Mouse (Mus musculus): ENCODE measurements at regions not wholly inside any gene's neighbourhood (a gene's known extent, or its start where the extent isn't known, plus 50 kb on each side); places are given as distances from the start of the nearest gene placed in this dataset.

DNA sequence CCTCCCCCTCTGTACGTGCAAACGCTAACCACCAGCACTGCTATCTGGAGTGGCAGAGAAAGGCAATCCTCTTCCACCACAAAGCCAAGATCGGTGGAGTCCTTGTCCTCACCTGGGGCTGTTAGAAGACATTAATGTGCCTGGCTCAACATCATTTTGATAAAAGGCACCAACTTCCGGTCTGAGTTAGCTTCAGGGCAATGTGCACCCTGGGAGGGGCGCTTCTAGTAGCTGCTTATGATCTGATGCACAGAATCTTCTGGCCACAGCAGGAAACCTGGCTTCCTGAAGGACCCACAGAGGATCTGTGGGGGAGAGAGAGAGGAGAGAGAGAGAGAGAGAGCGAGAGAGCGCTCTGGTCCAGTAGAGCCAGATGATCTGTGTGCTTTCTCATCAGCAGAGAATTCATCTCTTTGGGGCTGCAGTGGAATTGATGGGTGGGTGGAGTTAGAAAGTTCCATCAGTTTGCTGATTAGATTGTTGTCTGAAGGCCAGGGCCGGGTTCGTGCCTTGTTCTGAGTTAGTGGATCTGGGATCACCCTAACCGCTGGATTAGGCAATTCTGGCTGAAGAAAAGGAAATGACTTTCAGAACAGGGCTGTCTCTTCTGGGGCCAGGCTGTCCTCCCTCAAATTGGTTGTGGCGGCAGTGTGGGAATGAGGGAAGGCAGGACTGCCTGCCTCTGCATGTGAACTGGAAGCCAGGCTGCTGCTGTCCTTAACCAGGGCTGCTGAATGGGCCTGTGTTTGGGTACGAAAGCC, 101.3 kb upstream of the Pmepa1 start:
- Histone ChIP-seq H3K27ac (no peak overlapping the region), H3K4me2 (no peak overlapping the region), H3K9ac (no peak overlapping the region), H3K4me1 (no peaks in the 10 kb centered on the region), H3K9me3 (replicated peaks) (no peaks in the 10 kb centered on the region), H3K36me3 (ENCODE audit: poor library complexity, severe bottlenecking) (no peaks in the 10 kb centered on the region), H3K4me3 (no peak overlapping the region), H3K27me3 (no peaks in the 10 kb centered on the region)
- 74% methylated on average over 10 of the region's 12 CpGs for WGBS
- ATAC-seq, result no peak

DNA sequence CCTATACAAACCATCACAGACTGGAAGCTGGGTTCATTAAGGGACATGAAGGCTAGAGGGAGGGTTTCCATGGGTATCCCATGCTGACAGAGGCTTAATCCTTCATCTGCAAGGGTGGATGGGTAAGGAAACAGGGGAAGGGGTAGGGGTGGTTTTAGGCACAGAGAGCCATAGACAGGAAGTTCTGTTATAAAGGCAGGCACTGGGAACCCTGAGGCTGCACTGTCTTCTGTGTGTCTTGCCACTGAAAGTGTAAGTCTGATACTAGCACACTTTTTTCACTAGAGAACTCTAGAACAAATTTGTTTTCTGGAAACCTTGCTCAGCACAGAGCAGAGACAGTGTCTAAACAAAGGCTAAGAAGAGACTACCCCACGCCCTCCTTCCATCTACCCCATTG, 103.4 kb upstream of the Pmepa1 start:
- H3K9ac ChIP-seq, result no peak overlapping the region
- H3K27me3 ChIP-seq, result no peaks in the 10 kb centered on the region
- no peak overlapping the region for H3K4me2 ChIP-seq
- no peak for ATAC-seq
- H3K27ac ChIP-seq, result no peak overlapping the region
- no peaks in the 10 kb centered on the region for H3K9me3 ChIP-seq (replicated peaks)
- WGBS, result 100% methylated on average over 1 of the region's 1 CpGs
- H3K36me3 ChIP-seq (ENCODE audit: poor library complexity, severe bottlenecking), result no peaks in the 10 kb centered on the region
- H3K4me1 ChIP-seq, result no peaks in the 10 kb centered on the region
- no peak overlapping the region for H3K4me3 ChIP-seq

GRCm38 (mm10) chr2:173380341-173380761, 104.0 kb upstream of the Pmepa1 start:
- Histone ChIP-seq H3K36me3 (ENCODE audit: poor library complexity, severe bottlenecking) (no peaks in the 10 kb centered on the region), H3K4me2 (no peak overlapping the region), H3K4me1 (no peaks in the 10 kb centered on the region), H3K9me3 (replicated peaks) (no peaks in the 10 kb centered on the region), H3K27ac (no peak overlapping the region), H3K4me3 (no peak overlapping the region), H3K27me3 (no peaks in the 10 kb centered on the region), H3K9ac (no peak overlapping the region)
- WGBS, result 76% methylated on average over 3 of the region's 3 CpGs
- no peak for ATAC-seq

DNA sequence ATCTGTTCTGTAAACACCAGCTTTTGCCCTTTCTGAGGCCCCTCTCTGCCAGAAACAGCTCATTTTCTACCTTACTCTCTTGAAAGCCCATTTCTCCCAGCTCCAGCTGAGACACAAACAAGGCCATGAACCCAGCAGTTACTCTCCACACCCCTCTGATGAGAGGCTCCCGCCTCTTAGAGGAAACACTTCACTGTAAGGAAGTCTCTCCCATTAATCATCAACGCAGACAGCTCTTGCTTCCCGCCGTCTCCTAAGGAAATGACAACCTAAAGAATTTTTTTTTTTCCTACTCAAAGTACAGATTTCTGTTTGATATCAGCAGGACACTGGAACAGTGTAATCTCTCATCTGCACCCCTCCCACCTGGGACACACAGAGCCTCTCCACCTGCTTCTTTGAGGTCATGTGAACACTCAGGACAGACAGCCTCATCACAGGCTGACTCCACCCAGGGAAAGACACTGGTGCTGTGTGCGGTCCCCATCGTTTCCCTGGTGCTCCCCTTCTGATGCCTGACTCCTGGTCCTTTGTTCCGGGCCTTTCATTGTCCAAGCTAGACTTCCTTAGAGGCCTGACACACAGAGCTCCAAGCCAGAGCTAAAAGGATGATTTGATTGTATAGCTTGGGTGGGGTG, 106.0 kb upstream of the Pmepa1 start:
- no peak overlapping the region for H3K27ac ChIP-seq
- WGBS, result 63% methylated on average over 7 of the region's 7 CpGs

DNA sequence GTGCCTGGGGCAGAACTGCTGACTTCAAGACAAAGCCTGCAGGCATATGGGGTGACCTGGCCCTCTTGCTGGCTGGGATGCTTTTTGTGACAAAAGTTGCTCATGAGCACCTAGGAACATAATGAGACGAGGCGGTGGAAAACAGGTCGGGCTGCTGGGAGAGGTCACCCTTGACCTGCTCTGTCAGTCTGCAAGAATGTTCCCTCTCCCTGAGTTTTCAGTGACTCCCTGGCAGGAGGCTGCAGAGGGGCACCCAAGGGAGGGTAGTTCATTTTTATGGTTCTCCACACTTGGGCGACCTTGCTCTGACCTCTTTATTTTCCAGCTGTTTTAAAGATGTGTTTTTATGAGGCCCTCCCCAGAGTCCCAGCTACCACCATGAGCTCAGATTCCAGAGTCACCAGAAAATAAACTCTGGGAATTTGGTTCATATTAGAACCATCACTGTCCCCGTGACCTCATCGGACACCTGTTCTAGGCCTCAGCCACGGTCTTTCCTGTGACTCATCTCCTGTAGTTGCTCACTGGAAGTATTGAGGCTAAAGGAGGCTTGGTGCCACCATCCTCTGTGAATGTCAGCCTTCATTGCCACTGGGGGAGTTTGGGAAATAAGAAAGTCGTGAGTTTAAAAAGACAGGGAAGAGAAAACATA, 108.7 kb upstream of the Pmepa1 start:
- Histone ChIP-seq H3K4me1 (no peaks in the 10 kb centered on the region), H3K4me3 (no peak overlapping the region), H3K9me3 (replicated peaks) (no peaks in the 10 kb centered on the region), H3K9ac (no peak overlapping the region), H3K4me2 (no peak overlapping the region), H3K27me3 (no peaks in the 10 kb centered on the region), H3K36me3 (ENCODE audit: poor library complexity, severe bottlenecking) (no peaks in the 10 kb centered on the region), H3K27ac (no peak overlapping the region)
- ATAC-seq, result no peak
- 88% methylated on average over 8 of the region's 8 CpGs for WGBS

More for the DNA sequence above, 106.0 kb upstream of the Pmepa1 start:
- Histone ChIP-seq H3K27me3 (no peaks in the 10 kb centered on the region), H3K4me3 (no peak overlapping the region), H3K9me3 (replicated peaks) (no peaks in the 10 kb centered on the region), H3K4me1 (no peaks in the 10 kb centered on the region), H3K4me2 (no peak overlapping the region), H3K9ac (no peak overlapping the region), H3K36me3 (ENCODE audit: poor library complexity, severe bottlenecking) (no peaks in the 10 kb centered on the region)
- no peak for ATAC-seq

DNA sequence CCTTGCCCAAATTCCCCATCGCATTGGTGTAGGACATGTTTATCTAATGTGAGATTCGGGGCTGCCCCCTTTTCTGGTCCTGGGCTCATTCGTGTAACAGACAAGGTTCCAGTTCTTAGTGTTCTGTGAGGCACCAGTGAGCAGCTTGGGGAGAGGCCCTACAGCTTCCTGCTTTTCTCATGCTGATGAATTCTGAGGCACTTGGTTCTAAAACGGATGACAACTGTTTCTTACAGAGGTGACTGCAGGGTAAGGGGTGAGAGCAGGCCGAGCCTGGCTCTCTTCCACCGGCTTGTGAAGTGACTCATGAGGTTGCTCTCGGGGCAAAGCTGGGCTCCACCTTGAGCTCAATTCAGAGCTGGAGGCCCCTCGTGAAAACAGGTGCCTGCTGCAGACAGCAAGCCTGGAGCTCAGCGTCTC, 109.4 kb upstream of the Pmepa1 start:
- no peak overlapping the region for H3K4me3 ChIP-seq
- no peak overlapping the region for H3K9ac ChIP-seq
- no peaks in the 10 kb centered on the region for H3K4me1 ChIP-seq
- 72% methylated on average over 9 of the region's 9 CpGs for WGBS
- H3K4me2 ChIP-seq, result no peak overlapping the region
- no peak for ATAC-seq
- no peak overlapping the region for H3K27ac ChIP-seq
- no peaks in the 10 kb centered on the region for H3K36me3 ChIP-seq (ENCODE audit: poor library complexity, severe bottlenecking)
- no peaks in the 10 kb centered on the region for H3K27me3 ChIP-seq
- H3K9me3 ChIP-seq (replicated peaks), result no peaks in the 10 kb centered on the region

GRCm38 (mm10) chr2:173388140-173388539, 111.8 kb upstream of the Pmepa1 start:
- no peak overlapping the region for H3K9ac ChIP-seq
- no peak for ATAC-seq
- H3K9me3 ChIP-seq (replicated peaks), result no peaks in the 10 kb centered on the region
- H3K4me3 ChIP-seq, result no peak overlapping the region
- no peak overlapping the region for H3K4me2 ChIP-seq
- H3K27me3 ChIP-seq, result no peaks in the 10 kb centered on the region
- 75% methylated on average over 4 of the region's 4 CpGs for WGBS
- H3K36me3 ChIP-seq (ENCODE audit: poor library complexity, severe bottlenecking), result no peaks in the 10 kb centered on the region
- no peaks in the 10 kb centered on the region for H3K4me1 ChIP-seq
- H3K27ac ChIP-seq, result no peak overlapping the region

DNA sequence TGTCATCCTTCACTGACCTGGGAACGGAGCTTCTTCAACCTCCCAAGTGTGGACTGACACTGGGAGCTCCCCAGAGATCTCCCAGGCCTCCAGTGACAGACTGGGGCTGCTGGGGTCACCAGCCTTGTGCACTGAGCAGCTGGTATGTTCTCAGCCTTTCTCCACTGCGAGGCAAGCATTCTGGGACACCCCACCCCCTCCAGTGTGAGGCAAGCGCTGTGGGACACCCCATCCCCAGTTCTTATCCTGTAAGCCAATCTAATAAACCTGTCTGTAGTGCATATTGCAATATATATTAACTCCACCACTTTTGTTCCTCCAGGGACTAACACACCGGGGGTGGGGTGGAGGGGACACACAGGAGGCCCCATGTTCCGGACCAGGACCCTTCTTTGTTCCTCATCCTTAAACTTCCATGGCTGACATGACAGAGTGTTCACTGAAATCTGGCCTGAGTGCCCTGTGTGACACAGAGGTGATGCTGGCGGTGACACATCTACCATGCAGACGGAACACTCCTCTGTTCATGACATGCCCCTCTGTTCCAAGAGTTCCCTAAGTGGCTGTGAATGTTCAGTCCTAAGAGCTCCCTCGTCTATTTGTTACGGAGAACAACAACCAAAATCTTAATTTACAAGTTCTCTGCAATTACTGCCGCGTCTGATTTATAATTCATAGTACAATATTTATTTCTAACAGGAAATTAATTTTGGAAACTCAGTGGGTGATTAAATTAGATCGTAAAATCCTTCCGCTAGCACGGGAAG, 116.4 kb upstream of the Pmepa1 start:
- H3K36me3 ChIP-seq (ENCODE audit: poor library complexity, severe bottlenecking), result no peaks in the 10 kb centered on the region
- H3K4me3 ChIP-seq, result no peak overlapping the region
- H3K27ac ChIP-seq, result no peak overlapping the region
- ATAC-seq, result no peak
- peaks cover 6% of the 10 kb centered on the region for H3K4me1 ChIP-seq
- no peak overlapping the region for H3K4me2 ChIP-seq
- H3K27me3 ChIP-seq, result no peaks in the 10 kb centered on the region
- no peaks in the 10 kb centered on the region for H3K9me3 ChIP-seq (replicated peaks)
- 86% methylated on average over 14 of the region's 14 CpGs for WGBS
- no peak overlapping the region for H3K9ac ChIP-seq

DNA sequence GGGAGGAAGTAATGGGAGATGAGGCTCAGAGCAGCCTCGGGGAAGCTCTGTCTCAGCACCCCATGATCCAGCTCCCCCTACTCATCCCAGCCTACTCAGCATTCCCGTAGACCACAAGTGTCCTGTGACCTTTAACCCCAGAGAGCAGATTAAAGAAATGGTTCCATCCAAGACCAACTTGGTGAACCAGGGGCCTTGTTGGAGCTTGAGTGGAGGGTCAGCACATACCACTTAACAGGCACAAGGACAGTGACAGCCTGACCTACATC, 116.9 kb upstream of the Pmepa1 start:
- Histone ChIP-seq H3K9me3 (replicated peaks) (no peaks in the 10 kb centered on the region), H3K27ac (no peak overlapping the region), H3K4me1 (peaks cover 6% of the 10 kb centered on the region), H3K4me2 (no peak overlapping the region), H3K27me3 (no peaks in the 10 kb centered on the region), H3K9ac (no peak overlapping the region), H3K4me3 (no peak overlapping the region), H3K36me3 (ENCODE audit: poor library complexity, severe bottlenecking) (no peaks in the 10 kb centered on the region)
- 56% methylated on average over 2 of the region's 2 CpGs for WGBS
- ATAC-seq, result no peak

DNA sequence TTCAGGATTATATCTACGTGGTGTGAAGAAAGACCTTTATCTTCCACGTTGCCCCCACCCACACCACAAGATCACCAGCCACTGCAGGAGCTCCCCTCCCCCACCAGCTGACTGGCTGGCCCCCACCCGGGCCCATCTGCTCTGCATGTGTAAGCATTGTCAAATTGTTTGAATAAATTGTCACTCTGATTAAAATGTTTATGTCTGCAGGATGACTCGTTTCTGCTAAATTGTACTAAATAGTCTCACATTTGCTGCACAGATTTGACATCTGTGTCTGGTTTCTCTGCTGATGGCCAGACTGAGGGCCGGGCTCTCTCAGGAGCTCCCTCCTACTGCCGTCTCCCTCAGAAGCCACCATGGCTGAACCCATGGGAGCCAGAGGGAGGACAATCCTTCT, 119.2 kb upstream of the Pmepa1 start:
- Histone ChIP-seq H3K27ac (no peak overlapping the region; the same call in 1 of the 2 replicates), H3K4me2 (no peak overlapping the region)
- WGBS, result 55% methylated on average over 6 of the region's 6 CpGs

GRCm38 (mm10) chr2:173397846-173398331, 121.6 kb upstream of the Pmepa1 start:
- Histone ChIP-seq H3K4me2 (no peak overlapping the region), H3K27me3 (no peaks in the 10 kb centered on the region), H3K4me1 (peaks cover 6% of the 10 kb centered on the region), H3K36me3 (ENCODE audit: poor library complexity, severe bottlenecking) (no peaks in the 10 kb centered on the region), H3K4me3 (no peak overlapping the region), H3K9ac (no peak overlapping the region), H3K9me3 (replicated peaks) (0 out of 2 replicates have a peak, but pooled peaks cover 8% of the 10 kb centered on the region), H3K27ac (no peak overlapping the region)
- 90% methylated on average over 2 of the region's 2 CpGs for WGBS
- ATAC-seq, result no peak

More for the DNA sequence above, 119.2 kb upstream of the Pmepa1 start:
- peak; percentile 70 for ATAC-seq
- Histone ChIP-seq H3K36me3 (ENCODE audit: poor library complexity, severe bottlenecking) (no peaks in the 10 kb centered on the region), H3K4me1 (peaks cover 6% of the 10 kb centered on the region), H3K4me3 (no peak overlapping the region), H3K27me3 (no peaks in the 10 kb centered on the region), H3K9ac (no peak overlapping the region; the same call in 1 of the 2 replicates), H3K9me3 (replicated peaks) (no peaks in the 10 kb centered on the region)

GRCm38 (mm10) chr2:173405629-173406028, 116.8 kb upstream of the 1700021F07Rik start:
- no peak overlapping the region for H3K9ac ChIP-seq
- 75% methylated on average over 12 of the region's 12 CpGs for WGBS
- no peak for ATAC-seq

More at GRCm38 (mm10) chr2:173405629-173406028, 116.8 kb upstream of the 1700021F07Rik start:
- H3K4me3 ChIP-seq, result no peak overlapping the region
- H3K27me3 ChIP-seq, result no peaks in the 10 kb centered on the region
- H3K4me2 ChIP-seq, result no peak overlapping the region
- H3K9me3 ChIP-seq (replicated peaks), result 0 out of 2 replicates have a peak, but pooled peaks cover 8% of the 10 kb centered on the region
- peak overlapping the region; percentile 84; the same call in 1 of the 2 replicates for H3K27ac ChIP-seq
- no peaks in the 10 kb centered on the region for H3K36me3 ChIP-seq (ENCODE audit: poor library complexity, severe bottlenecking)
- peaks cover 42% of the 10 kb centered on the region for H3K4me1 ChIP-seq

All from forebrain, embryonic 13.5 days (tissue).